Mouse (Mus musculus): Measurements from ENCODE around the gene Gm11985.
A peak's percentile ranks its signal among the peaks of the same experiment; 100 is the strongest.

Gene Gm11985

GRCm38 (mm10) chr11:7156427-7156826 lies 31.9 kb downstream of the Gm11985 start:
- no peak for DNase-seq (ENCODE audit: low read depth, low spot score)

- DNase-seq (ENCODE audit: low read depth, low spot score) = no peak
Measured at GRCm38 (mm10) chr11:7153081-7153480, 35.3 kb downstream of the Gm11985 start.

DNA sequence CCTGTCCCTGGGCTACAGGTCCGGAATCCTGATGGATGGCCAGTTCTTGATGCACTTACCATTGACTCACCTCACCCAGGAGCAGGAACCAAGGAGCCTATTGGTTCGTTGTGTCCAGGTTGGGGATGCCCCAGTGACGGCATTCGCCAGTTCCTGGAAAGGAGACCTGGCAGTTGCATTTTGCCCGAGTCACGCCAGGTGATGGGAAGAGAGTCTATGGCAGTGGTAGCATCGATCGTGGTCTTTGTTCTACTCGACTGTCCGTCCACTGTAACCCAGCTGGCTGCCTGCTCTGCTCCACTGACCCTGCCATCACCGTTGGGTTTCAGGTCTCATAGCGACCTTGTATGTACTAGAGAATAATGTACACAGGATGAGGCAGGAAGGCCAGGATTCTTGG lies 36.0 kb downstream of the Gm11985 start:
- no peak for DNase-seq (ENCODE audit: low read depth, low spot score)

- DNase-seq (ENCODE audit: low read depth, low spot score) = no peak
Measured at GRCm38 (mm10) chr11:7150511-7150910, 37.9 kb downstream of the Gm11985 start.

- no peak for DNase-seq (ENCODE audit: low read depth, low spot score)
Measured at GRCm38 (mm10) chr11:7149471-7149870, 38.9 kb downstream of the Gm11985 start.

- no peak for DNase-seq (ENCODE audit: low read depth, low spot score)
Measured at GRCm38 (mm10) chr11:7147945-7148344, 40.4 kb downstream of the Gm11985 start.

- DNase-seq (ENCODE audit: low read depth, low spot score) = no peak
Measured at GRCm38 (mm10) chr11:7147536-7147935, 40.8 kb downstream of the Gm11985 start.

- DNase-seq (ENCODE audit: low read depth, low spot score) = no peak
Measured at GRCm38 (mm10) chr11:7145221-7145620, 43.1 kb downstream of the Gm11985 start.

GRCm38 (mm10) chr11:7144369-7144768 lies 44.0 kb downstream of the Gm11985 start:
- no peak for DNase-seq (ENCODE audit: low read depth, low spot score)

- DNase-seq (ENCODE audit: low read depth, low spot score) = peak; percentile 82
Measured at GRCm38 (mm10) chr11:7142725-7143124, 45.6 kb downstream of the Gm11985 start.

DNA sequence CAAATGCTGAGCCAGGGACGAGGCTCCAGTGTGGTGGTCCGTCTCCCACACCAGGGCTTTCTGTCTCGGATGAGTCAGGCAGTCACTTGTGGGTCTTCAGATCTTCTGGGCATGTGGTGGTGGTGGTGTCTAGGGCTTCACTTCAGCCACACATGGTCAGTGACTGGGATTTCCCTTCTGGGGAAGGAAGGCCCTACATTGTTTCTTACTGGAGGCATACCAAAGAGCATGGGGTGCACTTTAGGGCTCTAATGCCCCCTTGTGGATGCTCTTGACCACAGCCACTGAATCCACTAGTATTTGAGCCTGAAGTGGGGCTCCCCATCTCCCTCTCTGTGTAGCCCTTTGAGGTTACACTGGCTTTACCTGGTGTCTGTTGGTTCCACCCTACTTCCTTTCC lies 47.9 kb downstream of the Gm11985 start:
- DNase-seq (ENCODE audit: low read depth, low spot score) = peak; percentile 20

- no peak for DNase-seq (ENCODE audit: low read depth, low spot score)
Measured at GRCm38 (mm10) chr11:7138370-7138769, 50.0 kb downstream of the Gm11985 start.

GRCm38 (mm10) chr11:7136246-7136855 lies 52.0 kb downstream of the Gm11985 start:
- DNase-seq (ENCODE audit: low read depth, low spot score) = no peak

- DNase-seq (ENCODE audit: low read depth, low spot score) = no peak
Measured at GRCm38 (mm10) chr11:7135763-7136162, 52.6 kb downstream of the Gm11985 start.

DNA sequence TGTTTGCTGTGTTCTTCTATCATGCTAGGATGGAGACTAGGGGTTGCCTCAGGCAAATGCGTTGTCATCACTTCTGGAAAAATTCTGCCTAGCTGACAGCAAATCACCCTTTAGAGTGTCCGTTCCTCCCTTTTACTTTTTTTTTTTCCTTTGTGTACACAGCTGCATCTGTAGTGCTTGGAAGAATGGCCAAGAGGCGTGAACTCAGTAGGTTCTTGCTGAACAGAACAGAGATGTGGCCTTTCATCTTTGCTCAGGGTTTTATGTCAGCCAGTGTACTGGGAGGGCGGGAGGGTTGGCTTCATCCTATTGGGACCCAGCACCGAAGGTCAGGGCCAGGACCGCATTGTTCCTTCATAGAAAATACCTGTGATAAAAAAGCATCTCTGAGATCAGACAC lies 53.1 kb downstream of the Gm11985 start:
- no peak for DNase-seq (ENCODE audit: low read depth, low spot score)

GRCm38 (mm10) chr11:7134319-7134718 lies 54.0 kb downstream of the Gm11985 start:
- DNase-seq (ENCODE audit: low read depth, low spot score) = no peak

DNA sequence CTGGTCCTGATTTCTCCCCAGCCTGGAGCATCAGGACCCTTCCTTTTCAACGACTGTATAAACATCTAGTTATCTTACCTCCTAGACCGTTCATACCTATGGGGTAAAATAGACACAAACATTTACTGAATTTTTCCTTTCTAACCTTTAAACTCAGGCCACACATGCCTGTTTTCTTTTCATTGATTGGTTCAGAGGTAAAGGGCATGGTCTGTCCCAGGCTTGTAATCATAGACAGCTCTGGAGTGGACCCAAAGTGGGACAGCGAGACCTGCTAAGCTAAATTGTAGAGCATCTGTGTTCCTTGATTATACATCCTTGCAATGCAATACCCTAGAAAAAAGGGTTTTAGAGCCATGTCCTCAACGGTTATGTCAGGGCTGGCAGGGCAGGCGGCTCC lies 54.6 kb downstream of the Gm11985 start:
- no peak for DNase-seq (ENCODE audit: low read depth, low spot score)
